Mouse (Mus musculus) thymus, adult 2 months (tissue): ENCODE measurements around the gene Ngp. TPM values are rescaled to one million over a fixed set of nuclear protein-coding genes. Genes with fewer than 3 reads are reported as not detected.
A peak's percentile ranks its signal among the peaks of the same experiment; 100 is the strongest.

Experiments
- DNase-seq: peaks from one replicate; pipeline ENCODE4 v3.0.0; 2021
- H3K27ac ChIP-seq: fragments of 200-500 bp; 2 replicates; pipeline ENCODE4 v1.5.1; 2012; ENCODE audit warnings: low read length, control low read depth; ENCODE audit not compliant: control insufficient read depth, insufficient read depth
- H3K27me3 ChIP-seq: fragments of 200-500 bp; 2 replicates; pipeline ENCODE4 v1.6.1; 2012; ENCODE audit warnings: mild to moderate bottlenecking, low read length, moderate library complexity, mixed read lengths; ENCODE audit not compliant: control insufficient read depth, insufficient read depth
- H3K36me3 ChIP-seq: fragments of 200-500 bp; 2 replicates; pipeline ENCODE4 v1.6.1; 2012; ENCODE audit warnings: mild to moderate bottlenecking, low read length, moderate library complexity; ENCODE audit not compliant: control insufficient read depth, insufficient read depth
- H3K4me1 ChIP-seq: fragments of 200-500 bp; replicated peaks from 2 replicates; pipeline ENCODE4 v1.6.1; 2012; ENCODE audit warnings: low read length; ENCODE audit not compliant: control insufficient read depth, insufficient read depth
- H3K4me3 ChIP-seq: fragments of 200-500 bp; 2 replicates; pipeline ENCODE4 v1.5.1; 2012; ENCODE audit warnings: mild to moderate bottlenecking, low read length, control low read depth, moderate library complexity; ENCODE audit not compliant: control insufficient read depth, insufficient read depth
- CTCF ChIP-seq: fragments of 200-500 bp; IDR thresholded peaks from 2 replicates; pipeline ENCODE4 v1.5.1; 2012; ENCODE audit warnings: mild to moderate bottlenecking, control low read depth, low read length, moderate library complexity, borderline replicate concordance; ENCODE audit not compliant: control insufficient read depth, poor library complexity, insufficient read depth; ENCODE audit errors: extremely low read depth
- POLR2A ChIP-seq: fragments of 200-500 bp; IDR thresholded peaks from 2 replicates; pipeline ENCODE4 v1.6.1; 2012; ENCODE audit warnings: mild to moderate bottlenecking, low read length, control low read depth, moderate library complexity; ENCODE audit not compliant: control insufficient read depth, poor library complexity, insufficient read depth; ENCODE audit errors: extremely low read depth
- WGBS: fragments of 180-500 bp; shearing (Covaris S2); methylation state at CpG from one replicate; pipeline ENCODE4 v1.1.7; 2018; 5-methylcytosine and 5-hydroxymethylcytosine counted together
- polyA plus RNA-seq: library from polyadenylated mRNA; depleted of rRNA; stranded (reverse); fragments of >200 nt; gene quantifications from 2 replicates; pipeline ENCODE4 v1.2.3, GENCODE M21; 2012; rRNA removed

Gene Ngp
- polyA plus RNA-seq, 1 experiment = 10.6 TPM

DNA sequence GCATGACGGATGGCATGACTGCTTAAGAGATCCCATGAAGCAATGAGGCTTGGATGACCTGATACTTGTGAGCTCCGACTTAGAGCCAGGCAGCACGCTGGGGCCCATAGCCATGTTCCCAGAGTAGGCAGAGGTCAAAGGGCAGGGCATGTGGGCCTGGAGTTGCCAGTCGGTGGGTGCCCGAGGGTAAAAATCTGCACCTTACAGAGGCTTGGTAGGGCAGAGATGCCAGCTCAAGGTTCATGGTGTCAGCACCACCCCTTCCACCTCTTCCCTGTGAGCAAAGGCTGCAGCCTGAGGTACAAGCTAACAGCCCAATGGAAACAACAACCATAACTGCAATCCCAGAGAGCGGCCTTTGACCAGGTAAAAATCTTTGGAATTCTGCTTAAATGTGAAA lies 45.8 kb downstream of the Ngp start:
- no peak overlapping the region for H3K4me3 ChIP-seq
- 95% methylated on average over 6 of the region's 6 CpGs for WGBS
- no peak overlapping the region for H3K27ac ChIP-seq
- H3K27me3 ChIP-seq = no peaks in the 10 kb centered on the region
- TF ChIP-seq CTCF = no peak
- TF ChIP-seq POLR2A = no peak
- H3K36me3 ChIP-seq = no peaks in the 10 kb centered on the region
- no peak for DNase-seq
- peaks cover 21% of the 10 kb centered on the region for H3K4me1 ChIP-seq

DNA sequence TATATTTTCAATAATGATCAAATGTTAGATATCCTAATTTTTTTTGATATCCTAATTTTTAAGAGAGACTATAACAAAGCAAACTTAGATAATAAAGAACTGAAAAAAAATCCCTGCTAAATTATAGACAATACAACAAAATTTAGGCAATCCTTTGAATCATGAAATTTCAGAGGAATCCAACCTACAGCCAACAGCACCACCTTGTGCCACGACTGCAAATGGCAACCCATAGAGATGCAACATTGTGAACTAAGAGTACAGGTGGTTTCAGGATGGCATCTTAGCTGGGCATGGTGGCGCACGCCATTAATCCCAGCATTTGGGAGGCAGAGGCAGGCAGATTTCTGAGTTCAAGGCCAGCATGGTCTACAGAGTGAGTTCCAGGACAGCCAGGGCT lies 46.6 kb downstream of the Ngp start:
- 93% methylated on average over 3 of the region's 3 CpGs for WGBS
- H3K4me3 ChIP-seq = no peak overlapping the region
- H3K36me3 ChIP-seq = no peaks in the 10 kb centered on the region
- no peak for TF ChIP-seq CTCF
- TF ChIP-seq POLR2A = no peak
- H3K4me1 ChIP-seq = peaks cover 15% of the 10 kb centered on the region
- peak; percentile 56 for DNase-seq
- H3K27ac ChIP-seq = no peak overlapping the region
- H3K27me3 ChIP-seq = no peaks in the 10 kb centered on the region

Other genes starting within 250 kb of the Ngp start
- gene Cspg5, start 176.0 kb upstream of the Ngp start, polyA plus RNA-seq = 0.61 and 0.93 TPM in 2 replicates
- gene Elp6, start 114.6 kb upstream of the Ngp start, polyA plus RNA-seq = 21.0 and 26.9 TPM in 2 replicates
- 67.0 and 87.1 TPM in 2 replicates for gene Scap, start 86.5 kb upstream of the Ngp start, polyA plus RNA-seq
- 46.4 and 59.4 TPM in 2 replicates for gene Ptpn23, start 11.5 kb upstream of the Ngp start, polyA plus RNA-seq
- gene Klhl18, start 56.9 kb downstream of the Ngp start, polyA plus RNA-seq = 19.0 and 21.2 TPM in 2 replicates
- 0.90 and 1.6 TPM in 2 replicates for gene Kif9, start 57.2 kb downstream of the Ngp start, polyA plus RNA-seq
- gene Setd2, start 112.8 kb downstream of the Ngp start, polyA plus RNA-seq = 78.1 and 85.6 TPM in 2 replicates
- gene Nradd, start 204.7 kb downstream of the Ngp start, polyA plus RNA-seq = 9.2 and 13.2 TPM in 2 replicates
- 297 and 301 TPM in 2 replicates for gene Nbeal2, start 234.4 kb downstream of the Ngp start, polyA plus RNA-seq
- gene Ccdc12, start 236.8 kb downstream of the Ngp start, polyA plus RNA-seq = 105 and 152 TPM in 2 replicates